Mouse (Mus musculus): ENCODE measurements around the gene Klf13.

DNA sequence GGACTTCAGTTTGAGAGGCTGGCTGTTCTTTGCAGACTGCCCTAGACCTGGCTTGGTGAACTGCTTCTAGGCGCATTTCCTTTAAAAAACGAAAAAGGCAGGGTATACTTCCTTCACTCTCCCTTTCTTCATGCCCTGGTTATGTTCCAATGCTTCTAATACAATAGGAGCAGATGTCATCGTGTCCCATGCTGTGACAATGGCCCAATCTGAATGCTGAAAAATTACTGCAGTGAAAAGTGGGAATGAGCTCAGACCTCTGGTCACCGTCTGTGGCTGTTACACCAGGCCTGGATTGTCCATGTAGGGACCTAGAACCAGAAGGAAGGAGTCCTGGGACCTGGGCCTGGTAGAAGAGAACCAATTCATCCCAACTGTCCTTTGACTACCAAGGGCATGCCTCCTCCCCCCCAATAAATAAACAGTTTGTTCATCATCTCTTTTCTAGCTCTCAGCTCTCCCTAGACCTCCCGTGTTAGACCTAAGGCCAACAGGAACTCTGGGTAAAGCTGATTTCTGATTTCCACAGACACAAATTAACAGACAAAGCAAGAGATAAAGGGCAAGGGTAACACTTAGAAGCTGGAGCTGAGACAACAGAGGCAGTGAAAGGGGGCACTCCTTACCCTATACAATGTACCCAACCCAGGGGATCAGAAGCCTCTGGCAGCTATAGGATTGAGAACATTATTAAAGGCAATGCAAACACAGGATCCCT lies 30.8 kb downstream of the Klf13 start:
- no peak for TF ChIP-seq CTCF (IDR thresholded peaks at IDR 0.05; ENCODE audit: extremely low read depth, insufficient read depth, low read length)
- no peak for TF ChIP-seq POLR2A (IDR thresholded peaks at IDR 0.05; ENCODE audit: extremely low read depth, insufficient read depth, low read length)
